Mouse (Mus musculus) erythroid progenitor cell, adult 5-6 weeks (primary cell): ENCODE measurements at regions not wholly inside any gene's neighbourhood (a gene's known extent, or its start where the extent isn't known, plus 50 kb on each side); places are given as distances from the start of the nearest gene placed in this dataset.

Source experiments
- ATAC-seq: replicated peaks from 2 replicates; pipeline ENCODE4 v1.8.0; 2016; ENCODE audit warnings: moderate number of reproducible peaks, mild to moderate bottlenecking, moderate TSS enrichment, inconsistent platforms; ENCODE audit not compliant: poor library complexity, low FRiP score, severe bottlenecking

- no peak for ATAC-seq
Measured at GRCm38 (mm10) chrX:12891468-12891867, 129.6 kb upstream of the Med14 start.

DNA sequence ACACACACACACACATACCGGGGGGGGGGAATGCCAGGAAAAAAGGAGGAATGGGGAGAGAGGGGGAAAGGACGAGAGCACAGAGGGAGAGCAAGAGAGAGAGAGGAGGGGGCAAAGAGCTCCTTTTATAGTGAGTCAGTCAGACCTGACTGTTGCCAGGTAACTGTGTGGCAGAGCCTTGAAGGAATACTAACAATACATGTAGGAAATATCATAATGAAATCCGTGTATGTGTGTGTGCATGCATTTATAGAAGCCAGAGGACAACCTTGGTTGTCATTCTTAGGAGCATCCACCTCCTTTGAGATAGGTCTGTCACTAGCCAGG is 127.6 kb upstream of the Med14 start:
- no peak for ATAC-seq

GRCm38 (mm10) chrX:12888708-12889481 is 127.0 kb upstream of the Med14 start:
- no peak for ATAC-seq

GRCm38 (mm10) chrX:12888010-12888707 is 126.3 kb upstream of the Med14 start:
- ATAC-seq, result no peak

DNA sequence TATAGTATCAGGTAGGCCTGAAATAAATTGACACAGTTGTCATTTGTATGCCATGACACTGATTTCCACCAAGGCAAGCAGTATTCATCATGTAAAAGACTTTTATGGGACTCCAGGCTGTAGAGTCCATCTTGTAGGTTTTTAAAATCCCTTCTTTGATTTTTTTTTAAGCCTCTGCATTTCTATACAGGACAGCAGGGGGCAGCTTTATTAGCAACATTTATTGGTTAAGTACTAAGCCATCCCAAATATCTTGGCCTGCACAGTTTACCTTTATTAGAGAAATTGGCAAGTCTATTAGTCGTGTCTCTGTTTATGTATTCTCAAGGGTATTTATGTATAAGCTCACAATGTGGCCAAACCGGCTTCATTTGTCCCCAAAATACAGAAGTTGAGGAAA is 125.6 kb upstream of the Med14 start:
- no peak for ATAC-seq

GRCm38 (mm10) chrX:12886160-12887048 is 124.5 kb upstream of the Med14 start:
- ATAC-seq, result no peak

DNA sequence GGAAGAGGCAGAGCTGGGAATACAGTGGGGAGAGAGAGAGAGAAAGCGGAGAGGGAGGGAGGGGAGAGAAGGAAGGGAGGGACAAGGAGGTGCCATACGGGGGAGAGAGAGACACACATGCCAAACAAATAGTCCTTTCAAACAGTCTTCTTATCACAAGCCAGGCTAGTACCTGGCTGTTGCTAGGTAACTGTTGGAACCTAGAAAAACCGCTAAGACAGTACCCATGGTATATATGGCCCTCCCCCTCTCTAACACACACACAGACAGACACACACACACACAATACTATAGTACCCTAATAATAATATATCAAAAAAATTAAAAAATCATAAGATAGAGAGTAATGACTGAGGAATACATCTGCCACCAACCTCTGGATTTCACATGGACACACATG is 117.4 kb upstream of the Med14 start:
- no peak for ATAC-seq

- no peak for ATAC-seq
Measured at GRCm38 (mm10) chrX:12877506-12877905, 115.6 kb upstream of the Med14 start.

GRCm38 (mm10) chrX:12873698-12874144 is 111.8 kb upstream of the Med14 start:
- ATAC-seq, result peak; percentile 75

- no peak for ATAC-seq
Measured at GRCm38 (mm10) chrX:12873230-12873629, 111.4 kb upstream of the Med14 start.

DNA sequence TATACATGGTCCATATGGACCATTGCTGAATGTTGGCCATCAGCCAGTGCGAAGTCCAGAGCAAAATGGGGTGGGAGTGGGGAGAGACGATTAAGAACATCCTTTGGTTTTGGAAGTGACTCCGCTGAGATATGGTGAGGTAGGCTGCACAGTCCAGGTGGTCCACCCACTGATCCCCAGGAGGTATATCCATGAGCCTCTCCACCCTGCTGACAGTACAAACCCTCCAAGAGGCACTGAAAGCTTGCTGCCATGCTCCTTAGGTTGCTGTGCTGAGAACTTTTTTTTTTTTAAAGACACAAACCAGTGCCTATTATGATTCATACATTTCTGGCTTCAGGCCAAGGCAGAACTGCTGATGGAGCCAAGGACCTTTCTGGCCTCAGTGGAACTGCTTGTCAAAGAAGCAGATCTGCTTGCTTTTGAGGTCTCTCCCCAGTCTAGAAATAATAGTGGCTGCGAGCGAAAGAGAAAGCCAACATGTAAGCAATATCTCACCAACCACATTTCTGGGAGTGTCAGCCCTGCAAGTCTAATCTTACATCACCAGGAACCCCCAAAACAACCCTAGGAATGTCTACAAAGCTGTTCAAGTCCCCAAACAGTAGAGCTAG is 105.1 kb upstream of the Med14 start:
- ATAC-seq, result peak; percentile 78

GRCm38 (mm10) chrX:12866176-12866575 is 104.3 kb upstream of the Med14 start:
- ATAC-seq, result no peak

DNA sequence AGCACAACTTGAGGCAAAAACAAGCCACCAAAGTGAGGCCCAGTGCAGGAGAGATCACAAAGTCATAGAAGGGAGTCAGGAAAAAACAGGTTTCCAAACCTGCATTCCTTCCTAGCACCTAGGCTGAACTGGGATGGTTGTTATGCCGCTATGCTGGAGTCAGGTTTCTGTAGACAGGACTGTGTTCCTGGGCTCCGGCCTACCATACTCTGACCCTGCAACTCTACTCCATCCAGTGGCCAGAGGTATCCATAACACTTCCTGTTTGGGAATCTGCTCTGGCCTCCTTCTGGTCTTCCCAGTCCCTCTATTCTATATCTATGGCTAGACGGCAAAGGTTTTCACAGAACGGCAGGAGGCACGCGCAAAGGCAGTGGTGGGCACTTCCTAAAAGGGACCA is 98.3 kb upstream of the Med14 start:
- ATAC-seq, result no peak

- no peak for ATAC-seq
Measured at GRCm38 (mm10) chrX:12858757-12859156, 96.9 kb upstream of the Med14 start.

DNA sequence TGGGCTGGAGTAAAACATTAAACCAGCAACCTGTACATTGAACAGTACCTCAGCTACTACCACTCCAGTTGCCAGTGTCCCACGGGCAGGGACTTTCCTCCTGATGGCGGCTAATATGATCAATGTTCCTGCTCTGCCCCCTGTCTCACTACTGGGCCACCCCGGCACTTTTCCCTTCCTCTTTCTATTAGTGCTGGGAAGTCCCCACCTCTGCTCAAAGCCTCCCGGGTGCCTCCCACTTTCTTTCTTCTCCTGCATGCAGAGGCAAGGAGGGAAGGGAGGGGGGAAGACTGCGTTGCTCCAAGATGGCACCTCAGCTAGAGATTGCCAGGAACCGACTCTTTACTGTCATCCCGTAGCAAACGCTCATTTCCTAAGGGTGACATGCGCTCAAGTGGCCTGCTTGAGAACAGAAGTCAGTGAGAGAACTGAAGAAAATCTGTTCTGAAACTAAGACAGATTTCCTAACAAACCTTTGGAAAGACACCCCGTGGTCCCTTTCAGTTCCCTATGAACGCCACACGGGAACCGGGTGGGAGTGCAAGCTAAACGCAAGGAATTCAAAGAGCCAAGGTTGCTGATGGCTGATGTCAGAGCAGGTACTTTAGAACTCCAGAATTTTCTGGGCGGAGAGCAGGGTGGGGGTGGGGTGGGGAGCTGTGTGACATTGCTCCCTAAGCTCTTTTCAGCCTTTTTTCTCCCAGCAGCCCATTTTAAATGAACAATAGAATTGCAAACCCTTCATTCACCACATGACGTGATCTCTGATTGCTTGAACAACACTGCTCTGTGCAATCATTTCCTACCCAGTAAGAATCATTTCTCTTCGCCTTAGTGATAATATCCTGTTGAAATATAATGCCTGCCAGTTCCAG is 96.2 kb upstream of the Med14 start:
- ATAC-seq, result no peak

GRCm38 (mm10) chrX:12855425-12855824 is 93.6 kb upstream of the Med14 start:
- ATAC-seq, result no peak

DNA sequence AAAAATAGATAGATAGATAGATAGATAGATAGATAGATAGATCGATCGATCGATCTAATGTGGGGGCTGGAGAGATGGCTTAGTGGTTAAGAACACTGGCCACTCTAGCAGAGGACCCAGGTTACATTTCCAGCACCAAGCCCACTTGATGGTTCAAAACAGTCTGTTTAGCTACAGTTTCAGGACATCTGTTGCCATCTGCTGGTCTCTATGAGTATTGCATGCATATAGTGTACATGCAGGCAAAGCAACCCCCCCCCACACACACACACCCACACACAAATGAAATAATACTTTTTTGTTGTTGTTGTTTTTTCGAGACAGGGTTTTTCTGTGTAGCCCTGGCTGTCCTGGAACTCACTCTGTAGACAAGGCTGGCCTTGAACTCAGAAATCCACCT is 89.8 kb upstream of the Med14 start:
- no peak for ATAC-seq

- no peak for ATAC-seq
Measured at GRCm38 (mm10) chrX:12844431-12844830, 82.6 kb upstream of the Med14 start.

DNA sequence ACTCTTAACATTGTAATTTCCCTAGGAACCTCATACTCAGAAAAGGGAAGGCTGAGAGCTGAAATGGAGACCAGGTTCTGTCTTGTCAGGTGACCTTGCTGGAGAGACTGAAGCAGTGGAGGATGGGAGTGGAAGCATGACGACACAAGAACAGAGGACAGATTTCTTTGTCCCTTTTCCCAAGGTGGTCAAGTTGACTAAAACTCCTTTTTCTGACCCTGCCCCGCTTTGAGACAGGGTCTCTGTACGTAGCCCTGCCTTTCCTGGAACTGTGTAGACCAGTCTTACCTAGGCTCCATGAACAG is 79.1 kb upstream of the Med14 start:
- ATAC-seq, result no peak
